Mouse (Mus musculus): ENCODE measurements at regions not wholly inside any gene's neighbourhood (a gene's known extent, or its start where the extent isn't known, plus 50 kb on each side); places are given as distances from the start of the nearest gene placed in this dataset.

GRCm38 (mm10) chr3:38397615-38397956, 87.1 kb downstream of the Ankrd50 start:
- WGBS, result 73% methylated on average over 13 of the region's 13 CpGs
- no peak overlapping the region for H3K4me2 ChIP-seq (replicated peaks; ENCODE audit: low read depth)
- no peaks in the 10 kb centered on the region for H3K36me3 ChIP-seq (ENCODE audit: control insufficient read depth, insufficient read depth)
- H3K27me3 ChIP-seq (replicated peaks; ENCODE audit: control insufficient read depth, insufficient read depth, low read length), result no peaks in the 10 kb centered on the region
- ATAC-seq, result no peak
- H3K27ac ChIP-seq (ENCODE audit: low read depth, low read length), result no peak overlapping the region
- no peak for TF ChIP-seq CTCF (IDR thresholded peaks at IDR 0.05; ENCODE audit: low read depth)
- H3K4me1 ChIP-seq (replicated peaks; ENCODE audit: control insufficient read depth, insufficient read depth, low read length), result no peaks in the 10 kb centered on the region
- H3K4me3 ChIP-seq (ENCODE audit: low read depth, low read length), result no peak overlapping the region
- H3K9ac ChIP-seq (ENCODE audit: low read depth, low read length), result no peak overlapping the region
- no peaks in the 10 kb centered on the region for H3K9me3 ChIP-seq (ENCODE audit: control insufficient read depth)

GRCm38 (mm10) chr3:38396760-38397614, 87.7 kb downstream of the Ankrd50 start:
- Histone ChIP-seq H3K27ac (ENCODE audit: low read depth, low read length) (no peak overlapping the region), H3K4me3 (ENCODE audit: low read depth, low read length) (peak overlapping the region; percentile 16; the same call in 1 of the 2 replicates), H3K36me3 (ENCODE audit: control insufficient read depth, insufficient read depth) (no peaks in the 10 kb centered on the region), H3K9ac (ENCODE audit: low read depth, low read length) (no peak overlapping the region), H3K27me3 (replicated peaks; ENCODE audit: control insufficient read depth, insufficient read depth, low read length) (no peaks in the 10 kb centered on the region), H3K9me3 (ENCODE audit: control insufficient read depth) (no peaks in the 10 kb centered on the region), H3K4me1 (replicated peaks; ENCODE audit: control insufficient read depth, insufficient read depth, low read length) (no peaks in the 10 kb centered on the region), H3K4me2 (replicated peaks; ENCODE audit: low read depth) (peak overlapping the region; percentile 44)
- no peak for ATAC-seq
- WGBS, result 12% methylated on average over 20 of the region's 20 CpGs
- TF ChIP-seq CTCF (IDR thresholded peaks at IDR 0.05; ENCODE audit: low read depth), result no peak

- Histone ChIP-seq H3K9me3 (ENCODE audit: control insufficient read depth) (no peaks in the 10 kb centered on the region), H3K36me3 (ENCODE audit: control insufficient read depth, insufficient read depth) (no peaks in the 10 kb centered on the region), H3K27me3 (replicated peaks; ENCODE audit: control insufficient read depth, insufficient read depth, low read length) (no peaks in the 10 kb centered on the region), H3K4me1 (replicated peaks; ENCODE audit: control insufficient read depth, insufficient read depth, low read length) (no peaks in the 10 kb centered on the region), H3K4me3 (ENCODE audit: low read depth, low read length) (no peak overlapping the region), H3K9ac (ENCODE audit: low read depth, low read length) (no peak overlapping the region), H3K4me2 (replicated peaks; ENCODE audit: low read depth) (no peak overlapping the region), H3K27ac (ENCODE audit: low read depth, low read length) (no peak overlapping the region)
- no peak for TF ChIP-seq CTCF (IDR thresholded peaks at IDR 0.05; ENCODE audit: low read depth)
- no peak for ATAC-seq
- WGBS, result 64% methylated on average over 4 of the region's 4 CpGs
Measured at GRCm38 (mm10) chr3:38394308-38394707, 90.3 kb downstream of the Ankrd50 start.

GRCm38 (mm10) chr3:38389647-38390046, 95.0 kb downstream of the Ankrd50 start:
- H3K4me3 ChIP-seq (ENCODE audit: low read depth, low read length), result no peak overlapping the region
- H3K27ac ChIP-seq (ENCODE audit: low read depth, low read length), result no peak overlapping the region
- no peaks in the 10 kb centered on the region for H3K27me3 ChIP-seq (replicated peaks; ENCODE audit: control insufficient read depth, insufficient read depth, low read length)
- WGBS, result 80% methylated on average over 2 of the region's 2 CpGs
- H3K9me3 ChIP-seq (ENCODE audit: control insufficient read depth), result no peaks in the 10 kb centered on the region
- no peaks in the 10 kb centered on the region for H3K36me3 ChIP-seq (ENCODE audit: control insufficient read depth, insufficient read depth)
- no peak for TF ChIP-seq CTCF (IDR thresholded peaks at IDR 0.05; ENCODE audit: low read depth)
- no peak for ATAC-seq
- H3K4me2 ChIP-seq (replicated peaks; ENCODE audit: low read depth), result no peak overlapping the region
- no peak overlapping the region for H3K9ac ChIP-seq (ENCODE audit: low read depth, low read length)
- H3K4me1 ChIP-seq (replicated peaks; ENCODE audit: control insufficient read depth, insufficient read depth, low read length), result no peaks in the 10 kb centered on the region

GRCm38 (mm10) chr3:38388961-38389360, 95.7 kb downstream of the Ankrd50 start:
- Histone ChIP-seq H3K9me3 (ENCODE audit: control insufficient read depth) (no peaks in the 10 kb centered on the region), H3K27me3 (replicated peaks; ENCODE audit: control insufficient read depth, insufficient read depth, low read length) (no peaks in the 10 kb centered on the region), H3K27ac (ENCODE audit: low read depth, low read length) (no peak overlapping the region), H3K9ac (ENCODE audit: low read depth, low read length) (no peak overlapping the region), H3K4me3 (ENCODE audit: low read depth, low read length) (no peak overlapping the region), H3K4me2 (replicated peaks; ENCODE audit: low read depth) (no peak overlapping the region), H3K4me1 (replicated peaks; ENCODE audit: control insufficient read depth, insufficient read depth, low read length) (no peaks in the 10 kb centered on the region), H3K36me3 (ENCODE audit: control insufficient read depth, insufficient read depth) (no peaks in the 10 kb centered on the region)
- ATAC-seq, result no peak
- WGBS, result 32% methylated on average over 3 of the region's 3 CpGs
- TF ChIP-seq CTCF (IDR thresholded peaks at IDR 0.05; ENCODE audit: low read depth), result no peak

- Histone ChIP-seq H3K4me3 (ENCODE audit: low read depth, low read length) (no peak overlapping the region), H3K27ac (ENCODE audit: low read depth, low read length) (no peak overlapping the region), H3K9ac (ENCODE audit: low read depth, low read length) (no peak overlapping the region), H3K4me2 (replicated peaks; ENCODE audit: low read depth) (no peak overlapping the region), H3K36me3 (ENCODE audit: control insufficient read depth, insufficient read depth) (no peaks in the 10 kb centered on the region), H3K9me3 (ENCODE audit: control insufficient read depth) (no peaks in the 10 kb centered on the region), H3K27me3 (replicated peaks; ENCODE audit: control insufficient read depth, insufficient read depth, low read length) (no peaks in the 10 kb centered on the region), H3K4me1 (replicated peaks; ENCODE audit: control insufficient read depth, insufficient read depth, low read length) (no peaks in the 10 kb centered on the region)
- no peak for ATAC-seq
- 71% methylated on average over 3 of the region's 3 CpGs for WGBS
- no peak for TF ChIP-seq CTCF (IDR thresholded peaks at IDR 0.05; ENCODE audit: low read depth)
Measured at GRCm38 (mm10) chr3:38382743-38383142, 101.9 kb downstream of the Ankrd50 start.
